Mouse (Mus musculus): ENCODE measurements around the gene Gfod1.

Gfod1 gene

DNA sequence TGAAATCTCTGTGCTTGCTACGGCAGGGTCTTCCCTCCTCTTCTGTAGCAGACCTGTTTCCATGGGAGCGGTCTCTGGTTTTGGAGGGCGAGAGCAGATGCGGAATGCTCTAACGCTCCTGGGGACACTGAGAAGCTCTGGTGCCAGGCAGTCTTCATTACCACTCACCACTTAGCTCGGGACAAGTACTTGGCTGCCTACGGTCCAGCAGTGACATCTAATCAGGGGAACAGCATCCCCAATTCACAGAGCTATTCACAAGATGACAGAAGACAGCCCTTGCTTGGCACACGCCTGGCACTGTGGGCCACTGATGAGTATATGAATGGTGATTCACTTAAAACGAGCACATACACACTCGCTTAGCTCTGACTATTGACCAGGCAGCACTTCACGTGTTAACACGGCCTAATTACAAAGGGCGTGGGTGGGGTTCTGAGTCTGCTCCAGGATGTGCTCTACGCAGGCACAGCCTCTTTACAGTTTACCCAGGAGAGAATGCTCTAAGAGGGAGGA is 151.9 kb downstream of the Gfod1 start:
- no peak for DNase-seq (ENCODE audit: low read depth)

DNA sequence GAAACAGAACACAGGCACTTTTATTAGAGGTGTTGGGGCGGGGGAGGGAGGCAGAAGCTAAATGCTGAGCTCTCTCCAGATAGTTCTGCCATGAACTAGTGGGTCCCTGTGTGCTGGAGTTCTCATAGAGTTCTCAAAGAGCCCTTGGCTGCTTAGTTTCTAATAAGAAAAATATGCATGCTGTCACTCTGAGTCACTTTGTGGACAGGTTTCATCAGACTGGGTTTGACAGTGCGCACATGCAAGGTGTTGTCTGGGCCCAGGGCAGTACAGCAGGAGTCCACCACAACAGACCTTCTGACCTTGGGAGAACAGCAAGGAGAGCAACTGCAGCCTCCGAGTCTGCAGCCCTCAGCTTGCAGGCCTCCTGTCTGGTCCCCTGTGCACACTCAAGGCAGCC is 154.3 kb downstream of the Gfod1 start:
- no peak for DNase-seq (ENCODE audit: low read depth)

DNA sequence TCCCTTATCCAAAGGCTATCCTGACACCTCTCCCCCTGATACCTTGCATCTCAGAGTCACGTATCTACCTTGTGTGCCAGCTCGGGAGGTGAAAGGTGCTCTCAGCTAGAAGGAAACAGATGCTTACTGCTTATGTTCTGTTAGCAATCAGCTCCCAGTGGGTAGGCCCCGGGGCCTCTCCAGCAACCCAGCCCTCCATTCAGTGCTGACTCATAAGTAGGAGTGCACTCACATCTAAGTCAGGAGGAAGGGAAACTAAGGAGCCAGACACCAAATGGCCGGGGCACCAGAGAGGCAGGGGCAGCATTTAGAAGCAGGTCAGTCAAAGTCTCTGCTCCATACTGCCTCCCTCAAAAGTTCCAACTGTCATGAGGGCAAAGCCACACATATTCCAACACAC is 155.3 kb downstream of the Gfod1 start:
- DNase-seq (ENCODE audit: low read depth), result no peak

DNA sequence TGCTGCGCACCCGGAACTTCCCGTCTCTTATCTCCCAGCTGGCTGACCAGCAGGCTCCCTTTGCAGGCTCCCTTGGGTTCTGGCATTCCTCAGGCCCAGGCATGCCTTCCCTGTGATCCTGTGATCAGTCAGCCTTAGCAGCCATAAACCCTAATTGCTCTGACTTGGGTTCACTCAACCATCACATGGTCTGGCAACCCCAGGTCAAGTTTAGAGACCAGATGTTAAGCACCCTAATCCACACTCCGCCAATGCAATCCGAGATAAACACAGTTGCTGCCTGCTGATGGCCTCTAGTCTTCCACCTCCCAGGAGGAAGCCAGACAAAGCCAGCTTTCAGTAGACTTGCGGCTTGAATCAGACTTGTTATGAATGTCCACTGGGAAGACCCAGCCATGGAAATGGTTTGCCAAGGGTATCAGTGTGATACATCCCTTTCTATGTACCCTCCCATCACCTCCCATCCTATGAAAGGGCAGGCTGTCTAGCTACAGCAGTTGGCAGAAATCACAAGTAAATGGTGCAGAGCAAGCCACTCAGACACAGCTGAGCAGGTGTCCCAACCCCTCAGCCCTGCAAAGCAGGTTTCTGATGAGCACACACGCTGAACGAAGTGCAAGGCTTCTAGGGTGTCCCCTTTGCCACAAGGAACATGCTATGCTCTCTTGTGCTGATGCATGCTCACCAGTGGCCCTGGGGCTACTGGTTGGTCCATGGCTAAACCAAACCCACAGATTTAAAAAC is 157.3 kb downstream of the Gfod1 start:
- DNase-seq (ENCODE audit: low read depth), result no peak
